Comparison of ENCODE assay signal across 8 mouse cellular contexts in genomic region chr17:34388513-34388912, GRCm38 (mm10). TPM values are rescaled to one million over a fixed set of nuclear protein-coding genes. Genes with fewer than 3 reads are reported as not detected.
DNase-seq lines count a peak whose midpoint lies in the region; ATAC-seq and TF ChIP-seq lines count a peak whose summit lies in the region.
"Had no signal": no experiment of that assay in that cellular context is flagged by ENCODE, and none has a peak within 500 bp of the region (broad histone marks: within the 10 kb centered on the region; RNA-seq: fewer than 3 reads in every experiment).

No protein-coding gene starts in this region.

- no peak for TF ChIP-seq EP300 in MEL (IDR thresholded peaks at IDR 0.05; ENCODE audit: low read depth in 1 of 2, low read length in 2 of 2)

- no peak overlapping the region for H3K4me3 ChIP-seq in MEL (ENCODE audit: control insufficient read depth in 1 of 2, insufficient read depth in 1 of 2, low read depth in 2 of 2, low read length in 2 of 2)
- no peak overlapping the region for H3K4me3 ChIP-seq in bone marrow macrophage, adult 2 months (ENCODE audit: insufficient read depth, low read length)
- no peak overlapping the region for H3K4me3 ChIP-seq in forebrain, embryonic 16.5 days (replicated peaks; ENCODE audit: low read length)
- H3K4me3 ChIP-seq: liver, embryonic 15.5 days had no signal

- peak; percentile 17 for DNase-seq in layer of hippocampus, adult 9-11 months
- no peak for DNase-seq in layer of hippocampus, postnatal 25 days (ENCODE audit: extremely low spot score in 1 of 2, low spot score in 1 of 2)
- DNase-seq in MEL (ENCODE audit: low read depth, low spot score), result peak; percentile 40
- DNase-seq in kidney, postnatal 14 days, result peak; percentile 52
- peak; percentile 42 to 50 for DNase-seq in spleen, postnatal 36 days (ENCODE audit: low spot score in 2 of 2)

- H3K4me1 ChIP-seq in MEL (ENCODE audit: control insufficient read depth in 1 of 2, insufficient read depth in 2 of 2, low read length in 2 of 2), result no peaks in the 10 kb centered on the region
- 0 out of 2 replicates have a peak, but pooled peaks cover 3% of the 10 kb centered on the region for H3K4me1 ChIP-seq in bone marrow macrophage, adult 2 months (ENCODE audit: control insufficient read depth, insufficient read depth, low read length)
- no peaks in the 10 kb centered on the region; the same call in 1 of the 2 replicates for H3K4me1 ChIP-seq in forebrain, embryonic 16.5 days (replicated peaks; ENCODE audit: control insufficient read depth, insufficient read depth, low read length)
- H3K4me1 ChIP-seq: liver, embryonic 15.5 days had no signal

- no peak for TF ChIP-seq POLR2A in MEL (IDR thresholded peaks at IDR 0.05; ENCODE audit: control insufficient read depth in 1 of 2, insufficient read depth in 1 of 2, low read depth in 1 of 2, low read length in 2 of 2, poor library complexity in 1 of 2)
- no peak for TF ChIP-seq POLR2A in bone marrow macrophage, adult 2 months (IDR thresholded peaks at IDR 0.05; ENCODE audit: borderline replicate concordance, low read depth, low read length)

- peak; percentile 30 to 40 (median 33) for TF ChIP-seq CTCF in MEL (IDR thresholded peaks at IDR 0.05 in 2 of 3, conservative IDR thresholded peaks at IDR 0.05 in 1 of 3; ENCODE audit: control insufficient read depth in 1 of 3, insufficient read depth in 1 of 3, low read depth in 2 of 3, low read length in 3 of 3, poor library complexity in 1 of 3, severe bottlenecking in 1 of 3)
- TF ChIP-seq CTCF in bone marrow macrophage, adult 2 months (IDR thresholded peaks at IDR 0.05; ENCODE audit: low read depth, low read length), result 0 out of 2 replicates have a peak, but pooled peaks have one; percentile 14

- H3K9ac ChIP-seq in MEL (ENCODE audit: control insufficient read depth, low read depth, low read length, poor library complexity, severe bottlenecking), result no peak overlapping the region
- H3K9ac ChIP-seq in forebrain, embryonic 16.5 days (replicated peaks; ENCODE audit: low read depth, low read length), result no peak overlapping the region
- H3K9ac ChIP-seq: liver, embryonic 15.5 days had no signal

- no peak overlapping the region for H3K4me2 ChIP-seq in forebrain, embryonic 16.5 days (ENCODE audit: low read length)
- H3K4me2 ChIP-seq: liver, embryonic 15.5 days had no signal

- TF ChIP-seq RAD21 in MEL (IDR thresholded peaks at IDR 0.05; ENCODE audit: low read depth, low read length), result peak; percentile 5

- WGBS in forebrain, embryonic 16.5 days, result 34% methylated on average over 4 of the region's 4 CpGs

- H3K79me2 ChIP-seq in MEL (ENCODE audit: control insufficient read depth, insufficient read depth, low read length, poor library complexity), result no peaks in the 10 kb centered on the region

- no peak for ATAC-seq in forebrain, embryonic 16.5 days

- H3K9me3 ChIP-seq in MEL (replicated peaks; ENCODE audit: insufficient read depth, low read length), result no peaks in the 10 kb centered on the region
- no peaks in the 10 kb centered on the region for H3K9me3 ChIP-seq in forebrain, embryonic 16.5 days (ENCODE audit: control insufficient read depth, low read length)
- H3K9me3 ChIP-seq: liver, embryonic 15.5 days had no signal

- no peak overlapping the region for H3K27ac ChIP-seq in MEL (ENCODE audit: control insufficient read depth, low read depth, low read length)
- H3K27ac ChIP-seq in bone marrow macrophage, adult 2 months (ENCODE audit: insufficient read depth, low read depth, low read length), result no peak overlapping the region
- H3K27ac ChIP-seq in forebrain, embryonic 16.5 days (ENCODE audit: low read length), result no peak overlapping the region
- H3K27ac ChIP-seq: liver, embryonic 15.5 days had no signal

- H3K36me3 ChIP-seq in MEL (ENCODE audit: control insufficient read depth in 1 of 2, insufficient read depth in 2 of 2, low read length in 2 of 2), result no peaks in the 10 kb centered on the region
- no peaks in the 10 kb centered on the region for H3K36me3 ChIP-seq in forebrain, embryonic 16.5 days (ENCODE audit: control insufficient read depth, insufficient read depth)
- H3K36me3 ChIP-seq: liver, embryonic 15.5 days had no signal

- H3K27me3 ChIP-seq in MEL (ENCODE audit: control insufficient read depth in 1 of 2, insufficient read depth in 2 of 2, low read length in 2 of 2), result no peaks in the 10 kb centered on the region
- no peaks in the 10 kb centered on the region for H3K27me3 ChIP-seq in forebrain, embryonic 16.5 days (replicated peaks; ENCODE audit: control insufficient read depth, insufficient read depth, low read length)

TF ChIP-seq in MEL, 35 proteins besides CTCF, POLR2A, EP300 and RAD21:
- TF ChIP-seq SMC3 (IDR thresholded peaks at IDR 0.05; ENCODE audit: low read depth, low read length) (peak; percentile 42), TCF12 (IDR thresholded peaks at IDR 0.05; ENCODE audit: low read depth, low read length) (no peak)
TF ChIP-seq in MEL: peak in this region for 1.

RNA-seq across cellular contexts. Expression of gene BC051142, which starts 10.1 kb away (rescaled TPM):
- total RNA-seq in layer of hippocampus, postnatal 25 days (2021), result 1 to 10 TPM; 3.3 to 4.0 TPM
- total RNA-seq in MEL (2012; rRNA removed), result not detected in 2 replicates
- polyA plus RNA-seq in MEL (2012; ENCODE audit: insufficient read depth in 1 of 2, insufficient read length in 2 of 2, low read depth in 1 of 2, low replicate concordance in 2 of 2, missing spikeins in 1 of 2), result under 1 TPM in 1 of 2 experiments, not detected in 1; 0.06 TPM
- polyA plus RNA-seq in bone marrow macrophage, adult 2 months (2012; ENCODE audit: insufficient read depth, insufficient read length, missing spikeins), result 0.95 TPM in 1 of 2 replicates, not detected in the other
- 2.6 and 4.4 TPM in 2 replicates for polyA plus RNA-seq in forebrain, embryonic 16.5 days (2015; fragmentation: Nextera tagmentation; extraction: Ambion mirVana)
- polyA plus RNA-seq: liver, embryonic 15.5 days had no signal

RNA-seq across cellular contexts. Expression of gene Btnl1, which starts 11.6 kb away (rescaled TPM):
- total RNA-seq in layer of hippocampus, postnatal 25 days (2021), result not detected
- not detected in 2 replicates for total RNA-seq in MEL (2012; rRNA removed)
- polyA plus RNA-seq in MEL (2012; ENCODE audit: insufficient read depth in 1 of 2, insufficient read length in 2 of 2, low read depth in 1 of 2, low replicate concordance in 2 of 2, missing spikeins in 1 of 2), result under 1 TPM in 1 of 2 experiments, not detected in 1; 0.17 TPM
- polyA plus RNA-seq in bone marrow macrophage, adult 2 months (2012; ENCODE audit: insufficient read depth, insufficient read length, missing spikeins), result not detected in 2 replicates
- not detected in 2 replicates for polyA plus RNA-seq in forebrain, embryonic 16.5 days (2015; fragmentation: Nextera tagmentation; extraction: Ambion mirVana)
- polyA plus RNA-seq: liver, embryonic 15.5 days had no signal

RNA-seq across cellular contexts. Expression of gene Btnl2, which starts 33.9 kb away (rescaled TPM):
- 1 to 10 TPM in 1 of 2 experiments, under 1 TPM in 1; 0.86 to 1.1 TPM for total RNA-seq in layer of hippocampus, postnatal 25 days (2021)
- not detected in 2 replicates for total RNA-seq in MEL (2012; rRNA removed)
- polyA plus RNA-seq in MEL (2012; ENCODE audit: insufficient read depth in 1 of 2, insufficient read length in 2 of 2, low read depth in 1 of 2, low replicate concordance in 2 of 2, missing spikeins in 1 of 2), result not detected
- 0.41 and 0.71 TPM in 2 replicates for polyA plus RNA-seq in bone marrow macrophage, adult 2 months (2012; ENCODE audit: insufficient read depth, insufficient read length, missing spikeins)
- not detected in 2 replicates for polyA plus RNA-seq in forebrain, embryonic 16.5 days (2015; fragmentation: Nextera tagmentation; extraction: Ambion mirVana)

Comparison
In these comparisons a context has a peak if more than half of its experiments do, and no peak if none do; other contexts are left out.
1. DNase-seq: peak in layer of hippocampus, adult 9-11 months (single experiment), MEL (single experiment), kidney, postnatal 14 days (single experiment) and spleen, postnatal 36 days (2 of 2); none in layer of hippocampus, postnatal 25 days (0 of 2).